15 mouse cellular contexts compared by ENCODE assay signal in genomic region chr7:92820410-92820809, GRCm38 (mm10).
"Had no signal": no experiment of that assay in that cellular context is flagged by ENCODE, and none has a peak within 500 bp of the region (broad histone marks: within the 10 kb centered on the region; RNA-seq: fewer than 3 reads in every experiment).

No protein-coding gene starts in this region.

- ATAC-seq: inflammation-experienced regulatory T-cells, adult 6 months; lung, postnatal 0 days had no signal

- H3K4me1 ChIP-seq: kidney, embryonic 15.5 days; midbrain, embryonic 10.5 days had no signal

- H3K4me3 ChIP-seq: kidney, embryonic 15.5 days; midbrain, embryonic 10.5 days; myocyte; neural tube, embryonic 15.5 days; stomach, embryonic 15.5 days had no signal

- H3K4me2 ChIP-seq: kidney, embryonic 15.5 days; neural tube, embryonic 15.5 days; stomach, embryonic 15.5 days had no signal

- H3K9me3 ChIP-seq: kidney, embryonic 15.5 days; midbrain, embryonic 10.5 days; neural tube, embryonic 15.5 days; stomach, embryonic 15.5 days had no signal

- H3K36me3 ChIP-seq: kidney, embryonic 15.5 days; midbrain, embryonic 10.5 days; stomach, embryonic 15.5 days had no signal

- H3K9ac ChIP-seq: kidney, embryonic 15.5 days; liver, embryonic 14.5 days; neural tube, embryonic 15.5 days; stomach, embryonic 15.5 days had no signal

- H3K27me3 ChIP-seq: kidney, embryonic 15.5 days; neural tube, embryonic 15.5 days; stomach, embryonic 15.5 days had no signal

- H3K27ac ChIP-seq: kidney, embryonic 15.5 days; liver, embryonic 14.5 days; midbrain, embryonic 10.5 days; neural tube, embryonic 15.5 days had no signal

- DNase-seq: kidney, postnatal 14 days; lung, adult 2 months; midbrain, embryonic 14.5 days; right cerebral cortex, adult 18-20 months; right cerebral cortex, postnatal 25 days; thymus, adult 2 months; thymus, postnatal 25 days had no signal
